Mouse (Mus musculus): ENCODE measurements around the gene Dmgdh. TPM values are rescaled to one million over a fixed set of nuclear protein-coding genes. Genes with fewer than 3 reads are reported as not detected.

Dmgdh gene
- total and polyA plus RNA-seq, 3 experiments, result not detected

GRCm38 (mm10) chr13:93723455-93723854, 49.2 kb downstream of the Dmgdh start:
- H3K79me2 ChIP-seq (ENCODE audit: control insufficient read depth, insufficient read depth, low read length, poor library complexity), result no peaks in the 10 kb centered on the region
- H3K9ac ChIP-seq (ENCODE audit: control insufficient read depth, low read depth, low read length, poor library complexity, severe bottlenecking), result no peak overlapping the region
- TF ChIP-seq SMC3 (IDR thresholded peaks at IDR 0.05; ENCODE audit: low read depth, low read length), result no peak
- no peak for TF ChIP-seq POLR2AphosphoS5 (IDR thresholded peaks at IDR 0.05; ENCODE audit: borderline replicate concordance, low read depth, low read length)
- no peak for TF ChIP-seq MAX (IDR thresholded peaks at IDR 0.05; ENCODE audit: low read length)
- TF ChIP-seq ELF1 (IDR thresholded peaks at IDR 0.05; ENCODE audit: low read depth, low read length), result no peak
- TF ChIP-seq MEF2A (IDR thresholded peaks at IDR 0.05; ENCODE audit: extremely low read depth, insufficient replicate concordance, low read depth, low read length, poor library complexity, severe bottlenecking), result no peak
- TF ChIP-seq CTCF (IDR thresholded peaks at IDR 0.05 in 2 of 3, conservative IDR thresholded peaks at IDR 0.05 in 1 of 3; ENCODE audit: control insufficient read depth in 1 of 3, insufficient read depth in 1 of 3, low read depth in 2 of 3, low read length in 3 of 3, poor library complexity in 1 of 3, severe bottlenecking in 1 of 3), result no peak
- TF ChIP-seq ZNF384 (IDR thresholded peaks at IDR 0.05; ENCODE audit: low read depth, low read length), result no peak
- no peak for TF ChIP-seq GABPA (IDR thresholded peaks at IDR 0.05; ENCODE audit: low read depth, low read length)
- no peak for TF ChIP-seq SIN3A (IDR thresholded peaks at IDR 0.05; ENCODE audit: low read length)
- TF ChIP-seq E2F4 (IDR thresholded peaks at IDR 0.05; ENCODE audit: borderline replicate concordance, low read depth, low read length), result no peak
- TF ChIP-seq MYB (IDR thresholded peaks at IDR 0.05; ENCODE audit: low read depth, low read length), result no peak
- TF ChIP-seq MYC (IDR thresholded peaks at IDR 0.05; ENCODE audit: low read depth, low read length), result no peak
- no peak for DNase-seq (ENCODE audit: low read depth, low spot score)
- H3K36me3 ChIP-seq (ENCODE audit: control insufficient read depth in 1 of 2, insufficient read depth in 2 of 2, low read length in 2 of 2), result no peaks in the 10 kb centered on the region
- H3K27ac ChIP-seq (ENCODE audit: control insufficient read depth, low read depth, low read length), result no peak overlapping the region
- H3K9me3 ChIP-seq (replicated peaks; ENCODE audit: insufficient read depth, low read length), result no peaks in the 10 kb centered on the region
- H3K4me3 ChIP-seq (ENCODE audit: control insufficient read depth in 1 of 2, insufficient read depth in 1 of 2, low read depth in 2 of 2, low read length in 2 of 2), result no peak overlapping the region
- H3K27me3 ChIP-seq (ENCODE audit: control insufficient read depth in 1 of 2, insufficient read depth in 2 of 2, low read length in 2 of 2), result peaks cover 0 to 1% of the 10 kb centered on the region in 2 experiments; a peak in 3 of 4 replicates
- no peaks in the 10 kb centered on the region for H3K4me1 ChIP-seq (ENCODE audit: control insufficient read depth in 1 of 2, insufficient read depth in 2 of 2, low read length in 2 of 2)

DNA sequence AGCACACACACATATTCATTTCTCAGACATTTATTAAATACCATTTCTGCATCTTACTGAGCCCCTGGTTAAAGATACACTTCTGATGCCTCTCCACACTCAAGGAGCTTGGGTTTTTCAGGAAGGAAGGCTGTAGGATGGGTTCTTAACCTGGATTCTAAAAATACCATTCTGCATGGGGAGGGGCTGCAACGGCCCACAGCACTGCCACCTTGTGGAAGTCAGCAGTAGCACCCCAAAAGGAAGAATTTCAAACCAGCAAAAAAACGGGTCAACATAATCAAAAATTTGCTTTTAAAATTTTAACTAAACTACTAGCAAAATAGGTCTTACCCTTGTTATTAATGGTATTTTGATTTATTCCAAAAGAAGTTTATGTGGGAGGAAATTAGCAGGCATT, 50.0 kb downstream of the Dmgdh start:
- Histone ChIP-seq H3K79me2 (ENCODE audit: control insufficient read depth, insufficient read depth, low read length, poor library complexity) (no peaks in the 10 kb centered on the region), H3K27ac (ENCODE audit: control insufficient read depth, low read depth, low read length) (no peak overlapping the region), H3K36me3 (ENCODE audit: control insufficient read depth in 1 of 2, insufficient read depth in 2 of 2, low read length in 2 of 2) (no peaks in the 10 kb centered on the region), H3K4me1 (ENCODE audit: control insufficient read depth in 1 of 2, insufficient read depth in 2 of 2, low read length in 2 of 2) (no peaks in the 10 kb centered on the region), H3K9me3 (replicated peaks; ENCODE audit: insufficient read depth, low read length) (no peaks in the 10 kb centered on the region), H3K27me3 (ENCODE audit: control insufficient read depth in 1 of 2, insufficient read depth in 2 of 2, low read length in 2 of 2) (peaks cover 0 to 1% of the 10 kb centered on the region in 2 experiments; a peak in 3 of 4 replicates), H3K9ac (ENCODE audit: control insufficient read depth, low read depth, low read length, poor library complexity, severe bottlenecking) (no peak overlapping the region), H3K4me3 (ENCODE audit: control insufficient read depth in 1 of 2, insufficient read depth in 1 of 2, low read depth in 2 of 2, low read length in 2 of 2) (no peak overlapping the region)
- peak; percentile 24 for DNase-seq (ENCODE audit: low read depth, low spot score)
- TF ChIP-seq MEF2A (IDR thresholded peaks at IDR 0.05; ENCODE audit: extremely low read depth, insufficient replicate concordance, low read depth, low read length, poor library complexity, severe bottlenecking) (no peak), ZKSCAN1 (IDR thresholded peaks at IDR 0.05; ENCODE audit: low read depth, low read length) (no peak), CTCF (IDR thresholded peaks at IDR 0.05 in 2 of 3, conservative IDR thresholded peaks at IDR 0.05 in 1 of 3; ENCODE audit: control insufficient read depth in 1 of 3, insufficient read depth in 1 of 3, low read depth in 2 of 3, low read length in 3 of 3, poor library complexity in 1 of 3, severe bottlenecking in 1 of 3) (peak; percentile 57 to 76 (median 70)), MAZ (IDR thresholded peaks at IDR 0.05; ENCODE audit: low read depth, low read length) (peak; percentile 75), SMC3 (IDR thresholded peaks at IDR 0.05; ENCODE audit: low read depth, low read length) (peak; percentile 75), ZNF384 (IDR thresholded peaks at IDR 0.05; ENCODE audit: low read depth, low read length) (0 out of 2 replicates have a peak, but pooled peaks have one; percentile 28), RAD21 (IDR thresholded peaks at IDR 0.05; ENCODE audit: low read depth, low read length) (peak; percentile 40), ZC3H11A (IDR thresholded peaks at IDR 0.05; ENCODE audit: low read depth, low read length) (0 out of 2 replicates have a peak, but pooled peaks have one; percentile 11)

All from MEL (cell line).